Mouse (Mus musculus) ES-Bruce4 (cell line): ENCODE measurements around the gene Gfpt2. TPM values are rescaled to one million over a fixed set of nuclear protein-coding genes. Genes with fewer than 3 reads are reported as not detected.
A peak's percentile ranks its signal among the peaks of the same experiment; 100 is the strongest.

ENCODE experiments used
- H3K27ac ChIP-seq: 2 replicates; pipeline ENCODE4 v1.5.1; 2012; ENCODE audit warnings: low read length, inconsistent platforms; ENCODE audit not compliant: insufficient read depth
- H3K27me3 ChIP-seq: 2 replicates; pipeline ENCODE4 v1.6.1; 2012; ENCODE audit warnings: mild to moderate bottlenecking, low read length, inconsistent platforms; ENCODE audit not compliant: control insufficient read depth, poor library complexity, insufficient read depth, severe bottlenecking
- H3K36me3 ChIP-seq: 2 replicates; pipeline ENCODE4 v1.6.1; 2012; ENCODE audit warnings: inconsistent platforms, mild to moderate bottlenecking, low read length, moderate library complexity; ENCODE audit not compliant: control insufficient read depth, poor library complexity, insufficient read depth, severe bottlenecking
- H3K4me1 ChIP-seq: one replicate; pipeline ENCODE4 v1.8.1; 2011; ENCODE audit warnings: low read length; ENCODE audit not compliant: control insufficient read depth, insufficient read depth
- H3K4me3 ChIP-seq: 2 replicates; pipeline ENCODE4 v1.5.1; 2011; ENCODE audit warnings: low read depth, mild to moderate bottlenecking, low read length
- H3K9ac ChIP-seq: 2 replicates; pipeline ENCODE4 v1.6.1; 2012; ENCODE audit warnings: low read depth, mild to moderate bottlenecking, inconsistent platforms; ENCODE audit not compliant: poor library complexity, severe bottlenecking
- H3K9me3 ChIP-seq: replicated peaks from 2 replicates; pipeline ENCODE4 v1.6.1; 2012; ENCODE audit warnings: mild to moderate bottlenecking, low read length, inconsistent platforms; ENCODE audit not compliant: control insufficient read depth, poor library complexity, insufficient read depth, severe bottlenecking
- CTCF ChIP-seq: IDR thresholded peaks from one replicate; pipeline ENCODE4 v1.8.1; 2011; ENCODE audit warnings: low read depth, low read length
- EP300 ChIP-seq: IDR thresholded peaks from 2 replicates; pipeline ENCODE4 v1.6.1; 2011; ENCODE audit warnings: low read depth, low read length; ENCODE audit not compliant: insufficient read depth
- POLR2A ChIP-seq: IDR thresholded peaks from one replicate; pipeline ENCODE4 v1.8.1; 2011; ENCODE audit warnings: low read length; ENCODE audit not compliant: insufficient read depth
- polyA plus RNA-seq: library from polyadenylated mRNA; stranded (reverse); fragments of >200 nt; gene quantifications from 2 replicates; pipeline ENCODE4 v1.2.4, GENCODE M21; 2011; ENCODE audit warnings: low read depth; ENCODE audit not compliant: missing spikeins, insufficient read depth, insufficient read length

Gene Gfpt2
- polyA plus RNA-seq, 1 experiment, result 49.1 TPM

GRCm38 (mm10) chr11:49819676-49820075 lies 25.7 kb downstream of the Gfpt2 start:
- H3K9ac ChIP-seq, result no peak overlapping the region
- no peaks in the 10 kb centered on the region for H3K27me3 ChIP-seq
- peaks cover 67% of the 10 kb centered on the region for H3K36me3 ChIP-seq
- no peak overlapping the region for H3K4me3 ChIP-seq
- no peaks in the 10 kb centered on the region for H3K4me1 ChIP-seq
- no peak overlapping the region for H3K27ac ChIP-seq
- H3K9me3 ChIP-seq, result no peaks in the 10 kb centered on the region
- no peak for TF ChIP-seq CTCF
- TF ChIP-seq EP300, result no peak
- no peak for TF ChIP-seq POLR2A

GRCm38 (mm10) chr11:49820928-49821327 lies 26.9 kb downstream of the Gfpt2 start:
- Histone ChIP-seq H3K27ac (peak overlapping the region; percentile 55), H3K36me3 (peaks cover 66% of the 10 kb centered on the region), H3K27me3 (no peaks in the 10 kb centered on the region), H3K9ac (no peak overlapping the region), H3K9me3 (no peaks in the 10 kb centered on the region), H3K4me1 (no peaks in the 10 kb centered on the region), H3K4me3 (no peak overlapping the region)
- TF ChIP-seq EP300 (peak; percentile 60; the same call in 1 of the 2 replicates), CTCF (no peak)

- H3K27ac ChIP-seq, result no peak overlapping the region
- H3K4me1 ChIP-seq, result no peaks in the 10 kb centered on the region
- H3K4me3 ChIP-seq, result no peak overlapping the region
- H3K9me3 ChIP-seq, result no peaks in the 10 kb centered on the region
- no peaks in the 10 kb centered on the region for H3K27me3 ChIP-seq
- H3K36me3 ChIP-seq, result peaks cover 66% of the 10 kb centered on the region
- no peak overlapping the region for H3K9ac ChIP-seq
- TF ChIP-seq CTCF, result no peak
- TF ChIP-seq POLR2A, result no peak
- TF ChIP-seq EP300, result no peak
Observed at GRCm38 (mm10) chr11:49821546-49821945, 27.6 kb downstream of the Gfpt2 start.

GRCm38 (mm10) chr11:49822337-49822736 lies 28.4 kb downstream of the Gfpt2 start:
- H3K9me3 ChIP-seq, result no peaks in the 10 kb centered on the region
- no peak overlapping the region for H3K4me3 ChIP-seq
- no peak overlapping the region for H3K9ac ChIP-seq
- TF ChIP-seq EP300 (no peak), POLR2A (no peak), CTCF (no peak)
- H3K36me3 ChIP-seq, result peaks cover 69% of the 10 kb centered on the region
- H3K4me1 ChIP-seq, result no peaks in the 10 kb centered on the region
- H3K27me3 ChIP-seq, result no peaks in the 10 kb centered on the region
- no peak overlapping the region for H3K27ac ChIP-seq

- Histone ChIP-seq H3K27ac (no peak overlapping the region), H3K27me3 (no peaks in the 10 kb centered on the region), H3K9ac (no peak overlapping the region), H3K9me3 (no peaks in the 10 kb centered on the region), H3K36me3 (peaks cover 60% of the 10 kb centered on the region), H3K4me1 (no peaks in the 10 kb centered on the region), H3K4me3 (no peak overlapping the region)
- TF ChIP-seq CTCF (peak; percentile 90), POLR2A (no peak)
Observed at GRCm38 (mm10) chr11:49824896-49825295, 30.9 kb downstream of the Gfpt2 start.

GRCm38 (mm10) chr11:49827243-49827642 lies 33.3 kb downstream of the Gfpt2 start:
- TF ChIP-seq POLR2A, result no peak
- no peak for TF ChIP-seq EP300
- no peak for TF ChIP-seq CTCF

More at GRCm38 (mm10) chr11:49827243-49827642, 33.3 kb downstream of the Gfpt2 start:
- Histone ChIP-seq H3K27me3 (no peaks in the 10 kb centered on the region), H3K36me3 (peaks cover 71% of the 10 kb centered on the region), H3K4me1 (no peaks in the 10 kb centered on the region), H3K9ac (no peak overlapping the region), H3K27ac (no peak overlapping the region), H3K9me3 (no peaks in the 10 kb centered on the region), H3K4me3 (no peak overlapping the region)
